Mouse (Mus musculus) C3H10T1/2 (cell line): Measurements from ENCODE around the gene 1700020L24Rik. TPM values are rescaled to one million over a fixed set of nuclear protein-coding genes. Genes with fewer than 3 reads are reported as not detected.

Source experiments
- polyA plus RNA-seq, 2 experiments: library from polyadenylated mRNA; unstranded; fragments of >200 nt; fragmentation: generic; extraction: Trizol; gene quantifications; one replicate each; pipeline ENCODE4 v1.2.1; 2012; ENCODE audit warnings: missing spikeins in 2 of 2

Gene 1700020L24Rik
- 10 to 100 TPM in 1 of 2 experiments, 1 to 10 TPM in 1; 4.0 to 14.1 TPM for polyA plus RNA-seq

DNA sequence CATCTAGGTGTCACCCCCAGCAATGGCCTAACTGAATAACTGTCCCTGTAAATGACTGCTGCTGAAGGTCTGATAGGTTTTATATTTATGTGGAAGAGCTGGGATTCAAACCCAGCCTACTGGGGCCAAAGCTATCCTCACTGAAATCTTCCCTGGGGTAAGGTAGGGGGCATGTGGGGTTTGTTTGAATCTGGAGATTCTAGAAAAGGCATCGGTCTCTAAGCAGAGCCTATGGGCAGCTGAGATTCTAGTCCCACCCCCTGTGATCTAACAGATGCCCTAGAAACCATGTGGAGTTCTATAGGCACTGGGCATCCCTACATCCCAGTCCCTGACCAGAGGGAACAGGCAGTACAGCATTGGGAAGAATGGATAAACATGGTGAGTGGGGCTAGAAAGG lies at the start of gene 1700020L24Rik:
1700020L24Rik (plus strand) TSS at position 301 of the 400 bp plus-strand sequence.

GRCm38 (mm10) chr11:83409087-83409754 lies 28.3 kb upstream of the 1700020L24Rik start, which contains the start of gene Rasl10b:
TSS of gene Rasl10b (plus strand) at chr11:83409137.

GRCm38 (mm10) chr11:83429355-83429754 lies 8.1 kb upstream of the 1700020L24Rik start, which contains the start of gene Gas2l2:
TSS of gene Gas2l2 (minus strand) at chr11:83429455.

GRCm38 (mm10) chr11:83462711-83463244 lies 25.3 kb downstream of the 1700020L24Rik start, which contains the start of gene Mmp28:
TSS of gene Mmp28 (minus strand) at chr11:83463071.

GRCm38 (mm10) chr11:83472324-83473234 lies 35.1 kb downstream of the 1700020L24Rik start, which contains the start of gene Taf15:
TSS of gene Taf15 (plus strand) at chr11:83473086.

Other genes with a start within 250 kb of the 1700020L24Rik start
- gene Slfn3, start 246.3 kb upstream of the 1700020L24Rik start, polyA plus RNA-seq: under 1 TPM; 0.01 to 0.21 TPM
- gene Slfn14, start 151.0 kb upstream of the 1700020L24Rik start, polyA plus RNA-seq: not detected
- 10 to 100 TPM; 20.7 to 83.3 TPM for gene Ap2b1, start 138.7 kb upstream of the 1700020L24Rik start, polyA plus RNA-seq
- gene Pex12, start 135.1 kb upstream of the 1700020L24Rik start, polyA plus RNA-seq: 1 to 10 TPM; 2.5 to 9.6 TPM
- under 1 TPM; 0.07 to 0.08 TPM for gene Rasl10b, start 28.5 kb upstream of the 1700020L24Rik start, polyA plus RNA-seq
- gene Gas2l2, start 8.2 kb upstream of the 1700020L24Rik start, polyA plus RNA-seq: under 1 TPM in 1 of 2 experiments, not detected in 1; 0.01 TPM
- 1 to 10 TPM; 1.5 to 6.8 TPM for gene Mmp28, start 25.4 kb downstream of the 1700020L24Rik start, polyA plus RNA-seq
- 10 to 100 TPM in 1 of 2 experiments, 1 to 10 TPM in 1; 5.6 to 36.5 TPM for gene Taf15, start 35.4 kb downstream of the 1700020L24Rik start, polyA plus RNA-seq
- gene Heatr9, start 84.5 kb downstream of the 1700020L24Rik start, polyA plus RNA-seq: under 1 TPM in 1 of 2 experiments, not detected in 1; 0.04 TPM
- 10 to 100 TPM in 1 of 2 experiments, 1 to 10 TPM in 1; 4.4 to 79.3 TPM for gene Ccl5, start 92.8 kb downstream of the 1700020L24Rik start, polyA plus RNA-seq
- gene Ccl9, start 141.0 kb downstream of the 1700020L24Rik start, polyA plus RNA-seq: 1 to 10 TPM; 1.6 to 6.6 TPM
- gene Ccl6, start 155.4 kb downstream of the 1700020L24Rik start, polyA plus RNA-seq: under 1 TPM in 1 of 2 experiments, not detected in 1; 0.47 TPM
- not detected for gene Rpl9-ps1, start 207.9 kb downstream of the 1700020L24Rik start, polyA plus RNA-seq
- not detected for gene Ccl3, start 211.7 kb downstream of the 1700020L24Rik start, polyA plus RNA-seq
- not detected for gene Ccl4, start 224.9 kb downstream of the 1700020L24Rik start, polyA plus RNA-seq